ENCODE assay signal across 8 mouse cellular contexts in genomic region chr17:13835876-13836275, GRCm38 (mm10).
DNase-seq lines count a peak whose midpoint lies in the region; ATAC-seq and TF ChIP-seq lines count a peak whose summit lies in the region.

No protein-coding gene starts in this region.

- intact Hi-C loops in heart, postnatal 36 days (cut with DNase I), result loop anchor here (10.0 kb wide), 1 partner anchor 369 kb away; the partner anchor contains the start of gene Dact2

- H3K4me1 ChIP-seq in heart, postnatal 0 days (ENCODE audit: control insufficient read depth, insufficient read depth), result no peaks in the 10 kb centered on the region
- no peaks in the 10 kb centered on the region for H3K4me1 ChIP-seq in embryonic facial prominence, embryonic 14.5 days (ENCODE audit: control insufficient read depth, insufficient read depth, low read length)
- no peaks in the 10 kb centered on the region for H3K4me1 ChIP-seq in midbrain, embryonic 15.5 days

- no peak for ATAC-seq in heart, postnatal 0 days (ENCODE audit: insufficient read depth, low read depth)
- ATAC-seq in embryonic facial prominence, embryonic 14.5 days (ENCODE audit: low read depth), result no peak
- peak; percentile 53; the same call in 1 of the 2 replicates for ATAC-seq in midbrain, embryonic 15.5 days (replicated peaks)

- no peak overlapping the region for H3K4me2 ChIP-seq in heart, postnatal 0 days (ENCODE audit: low read depth, low read length)
- no peak overlapping the region for H3K4me2 ChIP-seq in embryonic facial prominence, embryonic 14.5 days (ENCODE audit: low read depth, low read length)
- no peak overlapping the region for H3K4me2 ChIP-seq in midbrain, embryonic 15.5 days

- WGBS in heart, postnatal 0 days, result 70% methylated on average over 4 of the region's 4 CpGs
- 69% methylated on average over 4 of the region's 4 CpGs for WGBS in embryonic facial prominence, embryonic 14.5 days
- 86% methylated on average over 4 of the region's 4 CpGs for WGBS in midbrain, embryonic 15.5 days

- peak; percentile 33 for DNase-seq in heart, postnatal 0 days (ENCODE audit: low spot score)
- DNase-seq in heart, postnatal 36 days, result no peak
- peak; percentile 81 for DNase-seq in 3T3-L1 (ENCODE audit: low read depth, low spot score)
- DNase-seq in R1 (ENCODE audit: low read depth, low spot score), result peak; percentile 32
- DNase-seq in embryonic facial prominence, embryonic 14.5 days (ENCODE audit: low spot score), result peak; percentile 69
- DNase-seq in thymus, postnatal 36 days, result no peak
- DNase-seq in ovary, adult 18-20 months (ENCODE audit: low spot score), result no peak

- H3K9ac ChIP-seq in heart, postnatal 0 days (replicated peaks; ENCODE audit: low read depth, low read length), result no peak overlapping the region
- H3K9ac ChIP-seq in embryonic facial prominence, embryonic 14.5 days (ENCODE audit: low read depth, low read length), result no peak overlapping the region
- H3K9ac ChIP-seq in midbrain, embryonic 15.5 days, result no peak overlapping the region

- no peaks in the 10 kb centered on the region for H3K9me3 ChIP-seq in heart, postnatal 0 days (replicated peaks; ENCODE audit: control insufficient read depth, low read length)
- no peaks in the 10 kb centered on the region for H3K9me3 ChIP-seq in embryonic facial prominence, embryonic 14.5 days (ENCODE audit: control insufficient read depth, low read length)
- no peaks in the 10 kb centered on the region for H3K9me3 ChIP-seq in midbrain, embryonic 15.5 days

- no peak overlapping the region for H3K4me3 ChIP-seq in heart, postnatal 0 days (ENCODE audit: low read depth, low read length)
- H3K4me3 ChIP-seq in embryonic facial prominence, embryonic 14.5 days (ENCODE audit: low read depth, low read length), result no peak overlapping the region
- H3K4me3 ChIP-seq in midbrain, embryonic 15.5 days, result no peak overlapping the region

- H3K27ac ChIP-seq in heart, postnatal 0 days (ENCODE audit: low read depth), result no peak overlapping the region
- no peak overlapping the region for H3K27ac ChIP-seq in embryonic facial prominence, embryonic 14.5 days (replicated peaks; ENCODE audit: low read depth, low read length)
- H3K27ac ChIP-seq in midbrain, embryonic 15.5 days, result no peak overlapping the region

- H3K36me3 ChIP-seq in heart, postnatal 0 days (replicated peaks; ENCODE audit: control insufficient read depth, insufficient read depth, low read length), result peaks cover 31% of the 10 kb centered on the region
- peaks cover 26% of the 10 kb centered on the region; the same call in 1 of the 2 replicates for H3K36me3 ChIP-seq in embryonic facial prominence, embryonic 14.5 days (ENCODE audit: control insufficient read depth, insufficient read depth, low read length)
- peaks cover 27% of the 10 kb centered on the region; the same call in 1 of the 2 replicates for H3K36me3 ChIP-seq in midbrain, embryonic 15.5 days (replicated peaks)

- TF ChIP-seq CTCF in heart, postnatal 0 days (IDR thresholded peaks at IDR 0.05; ENCODE audit: low read depth), result peak; percentile 52

- no peaks in the 10 kb centered on the region for H3K27me3 ChIP-seq in heart, postnatal 0 days (ENCODE audit: control insufficient read depth, insufficient read depth, low read length)
- H3K27me3 ChIP-seq in embryonic facial prominence, embryonic 14.5 days (replicated peaks; ENCODE audit: control insufficient read depth, insufficient read depth, low read length), result no peaks in the 10 kb centered on the region
- no peaks in the 10 kb centered on the region for H3K27me3 ChIP-seq in midbrain, embryonic 15.5 days (replicated peaks)

- no peak for TF ChIP-seq EP300 in heart, postnatal 0 days (IDR thresholded peaks at IDR 0.05; ENCODE audit: low read depth)

Comparison
In these comparisons a context has a peak if more than half of its experiments do, and no peak if none do; other contexts are left out.
1. DNase-seq: peak in heart, postnatal 0 days (single experiment), 3T3-L1 (single experiment), R1 (single experiment) and embryonic facial prominence, embryonic 14.5 days (single experiment); none in heart, postnatal 36 days (0 of 2), thymus, postnatal 36 days (0 of 2) and ovary, adult 18-20 months (single experiment).